Mouse (Mus musculus): ENCODE results near the gene Rnf222. TPM values are rescaled to one million over a fixed set of nuclear protein-coding genes. Genes with fewer than 3 reads are reported as not detected.

Rnf222 gene
- polyA plus RNA-seq, 1 experiment from 2014 or later, result 0.10 TPM

DNA sequence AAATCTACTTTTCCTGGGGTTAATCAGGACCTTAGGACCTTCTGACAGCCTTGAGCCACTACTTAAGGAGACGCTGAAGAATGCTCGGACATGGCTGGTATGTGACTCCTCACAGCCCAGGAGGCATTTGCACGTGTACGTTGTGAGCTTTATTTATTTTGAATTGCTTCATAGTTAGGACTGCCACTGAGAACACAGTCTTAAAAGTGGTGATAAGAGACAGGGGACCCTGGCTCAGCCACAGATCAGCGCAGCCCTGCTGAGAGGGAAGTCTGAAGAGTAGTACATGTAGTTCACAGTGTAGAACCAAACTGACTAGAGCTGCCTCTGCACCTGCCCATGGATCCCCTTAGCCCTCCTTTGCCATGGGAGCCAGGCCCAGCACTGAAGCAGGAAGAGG lies 3.5 kb downstream of the Rnf222 start:
- 80% methylated on average over 5 of the region's 5 CpGs for WGBS
- no peaks in the 10 kb centered on the region for H3K27me3 ChIP-seq
- no peak overlapping the region for H3K4me3 ChIP-seq
- H3K9me3 ChIP-seq, result no peaks in the 10 kb centered on the region
- H3K9ac ChIP-seq (replicated peaks), result no peak overlapping the region
- no peaks in the 10 kb centered on the region for H3K36me3 ChIP-seq
- H3K4me1 ChIP-seq, result 0 out of 2 replicates have a peak, but pooled peaks cover 3% of the 10 kb centered on the region
- no peak overlapping the region for H3K4me2 ChIP-seq (replicated peaks)
- ATAC-seq (ENCODE audit: low FRiP score, low read depth), result no peak
- no peak overlapping the region for H3K27ac ChIP-seq (replicated peaks)

DNA sequence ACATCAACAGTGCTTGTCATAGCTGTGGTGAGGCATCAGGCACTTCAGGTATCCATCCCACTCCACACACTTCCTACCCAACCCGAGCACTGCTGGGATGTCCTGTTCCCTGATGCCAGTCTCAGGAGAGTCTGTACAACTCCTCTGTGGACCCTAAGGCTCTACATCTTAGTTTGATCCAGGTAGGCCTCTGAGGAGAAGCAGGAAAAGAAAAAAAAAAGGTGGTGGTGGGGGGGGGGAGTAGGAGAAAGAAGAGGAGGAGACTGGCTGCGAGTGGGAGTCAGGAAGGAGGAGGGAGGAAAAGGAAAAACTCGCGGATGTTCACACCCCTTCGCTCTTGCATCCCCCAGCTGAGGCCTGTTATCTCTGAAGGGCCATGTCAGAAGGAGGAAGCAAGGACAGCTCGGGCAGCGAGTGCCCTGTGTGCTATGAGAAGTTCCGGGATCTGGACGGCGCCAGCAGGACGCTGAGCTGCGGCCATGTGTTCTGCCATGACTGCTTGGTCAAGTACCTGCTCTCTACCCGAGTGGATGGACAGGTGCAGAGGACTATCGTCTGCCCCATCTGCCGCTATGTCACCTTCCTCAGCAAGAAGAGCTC lies 4.0 kb downstream of the Rnf222 start:
- no peak for ATAC-seq (ENCODE audit: low FRiP score, low read depth)
- H3K4me3 ChIP-seq, result no peak overlapping the region
- no peaks in the 10 kb centered on the region for H3K36me3 ChIP-seq
- no peaks in the 10 kb centered on the region for H3K27me3 ChIP-seq
- no peak overlapping the region for H3K27ac ChIP-seq (replicated peaks)
- WGBS, result 80% methylated on average over 15 of the region's 15 CpGs
- no peak overlapping the region for H3K9ac ChIP-seq (replicated peaks)
- no peaks in the 10 kb centered on the region for H3K9me3 ChIP-seq
- no peak overlapping the region for H3K4me2 ChIP-seq (replicated peaks)
- 0 out of 2 replicates have a peak, but pooled peaks cover 3% of the 10 kb centered on the region for H3K4me1 ChIP-seq

- H3K27me3 ChIP-seq, result peaks cover 5% of the 10 kb centered on the region; the same call in 1 of the 2 replicates
- no peak overlapping the region for H3K4me3 ChIP-seq
- no peak overlapping the region for H3K9ac ChIP-seq (replicated peaks)
- WGBS, result 71% methylated on average over 12 of the region's 12 CpGs
- ATAC-seq (ENCODE audit: low FRiP score, low read depth), result no peak
- H3K4me2 ChIP-seq (replicated peaks), result no peak overlapping the region
- H3K27ac ChIP-seq (replicated peaks), result no peak overlapping the region
- H3K4me1 ChIP-seq, result no peaks in the 10 kb centered on the region
- H3K9me3 ChIP-seq, result 0 out of 2 replicates have a peak, but pooled peaks cover 2% of the 10 kb centered on the region
- H3K36me3 ChIP-seq, result no peaks in the 10 kb centered on the region
These were observed 5.6 kb downstream of the Rnf222 start for GRCm38 (mm10) chr11:68893911-68894464.

DNA sequence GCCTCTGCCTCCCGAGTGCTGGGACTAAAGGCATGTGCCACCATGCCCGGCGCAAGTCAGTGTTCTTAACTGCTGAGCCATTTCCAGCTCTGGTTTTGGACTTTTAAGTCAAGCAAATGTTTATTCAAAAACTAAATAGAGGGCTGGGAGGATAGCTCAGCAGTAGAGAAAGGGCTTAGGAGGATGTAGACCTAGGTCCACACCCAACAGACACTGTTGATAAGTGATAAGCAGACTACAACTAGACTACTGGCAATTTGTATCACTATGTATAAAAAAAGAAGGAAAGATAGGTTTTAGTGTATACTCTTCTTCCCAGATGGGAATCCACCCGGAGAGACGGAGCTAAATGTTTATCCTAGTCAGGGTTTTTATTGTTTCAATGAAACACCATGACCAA lies 7.9 kb downstream of the Rnf222 start:
- Histone ChIP-seq H3K4me3 (no peak overlapping the region), H3K27ac (replicated peaks) (no peak overlapping the region)
- 96% methylated on average over 5 of the region's 5 CpGs for WGBS

GRCm38 (mm10) chr11:68897120-68897519 lies 8.8 kb downstream of the Rnf222 start:
- Histone ChIP-seq H3K27ac (replicated peaks) (no peak overlapping the region), H3K9me3 (0 out of 2 replicates have a peak, but pooled peaks cover 2% of the 10 kb centered on the region), H3K27me3 (peaks cover 13% of the 10 kb centered on the region; the same call in 1 of the 2 replicates), H3K9ac (replicated peaks) (no peak overlapping the region), H3K4me3 (no peak overlapping the region), H3K4me1 (0 out of 2 replicates have a peak, but pooled peaks cover 5% of the 10 kb centered on the region), H3K4me2 (replicated peaks) (no peak overlapping the region), H3K36me3 (no peaks in the 10 kb centered on the region)
- 56% methylated on average over 4 of the region's 4 CpGs for WGBS
- no peak for ATAC-seq (ENCODE audit: low FRiP score, low read depth)

More for the DNA sequence above, 7.9 kb downstream of the Rnf222 start:
- peaks cover 13% of the 10 kb centered on the region; the same call in 1 of the 2 replicates for H3K27me3 ChIP-seq
- no peak overlapping the region for H3K9ac ChIP-seq (replicated peaks)
- H3K36me3 ChIP-seq, result no peaks in the 10 kb centered on the region
- 0 out of 2 replicates have a peak, but pooled peaks cover 5% of the 10 kb centered on the region for H3K4me1 ChIP-seq
- ATAC-seq (ENCODE audit: low FRiP score, low read depth), result no peak
- 0 out of 2 replicates have a peak, but pooled peaks cover 2% of the 10 kb centered on the region for H3K9me3 ChIP-seq
- H3K4me2 ChIP-seq (replicated peaks), result no peak overlapping the region

- no peak for ATAC-seq (ENCODE audit: low FRiP score, low read depth)
- Histone ChIP-seq H3K4me2 (replicated peaks) (no peak overlapping the region), H3K9ac (replicated peaks) (no peak overlapping the region), H3K27ac (replicated peaks) (no peak overlapping the region), H3K9me3 (0 out of 2 replicates have a peak, but pooled peaks cover 2% of the 10 kb centered on the region), H3K4me1 (peaks cover 11% of the 10 kb centered on the region), H3K4me3 (no peak overlapping the region), H3K27me3 (peaks cover 13% of the 10 kb centered on the region; the same call in 1 of the 2 replicates), H3K36me3 (peaks cover 2% of the 10 kb centered on the region)
- WGBS, result 73% methylated on average over 6 of the region's 6 CpGs
These were observed 9.5 kb downstream of the Rnf222 start for GRCm38 (mm10) chr11:68897838-68898237.

DNA sequence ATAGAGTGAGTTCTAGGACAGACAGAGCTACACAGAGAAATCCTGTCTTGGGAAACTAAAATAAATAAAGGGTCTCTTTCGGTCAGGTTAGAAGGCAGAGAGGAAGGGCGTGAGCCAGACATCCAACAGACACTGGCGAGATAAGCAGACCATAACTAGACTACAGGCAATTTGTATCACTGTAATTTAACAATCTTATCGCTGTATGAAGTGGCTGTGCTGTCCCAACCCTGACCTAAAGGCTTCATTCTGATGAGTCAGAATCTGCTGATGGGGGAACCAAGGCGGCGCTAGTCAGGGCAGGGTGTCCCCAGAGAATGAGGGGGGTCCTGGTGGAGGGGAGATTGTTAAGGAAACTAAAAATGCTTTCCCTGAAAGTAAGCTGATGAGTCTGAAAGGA lies 10.4 kb downstream of the Rnf222 start:
- H3K27me3 ChIP-seq, result peaks cover 13% of the 10 kb centered on the region; the same call in 1 of the 2 replicates
- no peak overlapping the region for H3K4me3 ChIP-seq
- 91% methylated on average over 6 of the region's 6 CpGs for WGBS
- H3K36me3 ChIP-seq, result peaks cover 11% of the 10 kb centered on the region
- H3K9me3 ChIP-seq, result 0 out of 2 replicates have a peak, but pooled peaks cover 2% of the 10 kb centered on the region
- no peak for ATAC-seq (ENCODE audit: low FRiP score, low read depth)
- H3K27ac ChIP-seq (replicated peaks), result no peak overlapping the region
- no peak overlapping the region for H3K9ac ChIP-seq (replicated peaks)
- H3K4me1 ChIP-seq, result peaks cover 14% of the 10 kb centered on the region
- no peak overlapping the region for H3K4me2 ChIP-seq (replicated peaks)

GRCm38 (mm10) chr11:68899815-68900214 lies 11.5 kb downstream of the Rnf222 start:
- no peak for ATAC-seq (ENCODE audit: low FRiP score, low read depth)
- WGBS, result 87% methylated on average over 8 of the region's 8 CpGs
- no peak overlapping the region for H3K4me2 ChIP-seq (replicated peaks)
- no peak overlapping the region for H3K27ac ChIP-seq (replicated peaks)
- H3K4me3 ChIP-seq, result no peak overlapping the region
- H3K36me3 ChIP-seq, result peaks cover 22% of the 10 kb centered on the region
- H3K4me1 ChIP-seq, result peaks cover 14% of the 10 kb centered on the region
- H3K27me3 ChIP-seq, result peaks cover 13% of the 10 kb centered on the region; the same call in 1 of the 2 replicates
- 0 out of 2 replicates have a peak, but pooled peaks cover 2% of the 10 kb centered on the region for H3K9me3 ChIP-seq
- H3K9ac ChIP-seq (replicated peaks), result no peak overlapping the region

GRCm38 (mm10) chr11:68900519-68901350 lies 12.4 kb downstream of the Rnf222 start:
- H3K9ac ChIP-seq (replicated peaks), result no peak overlapping the region; the same call in 1 of the 2 replicates
- H3K27ac ChIP-seq (replicated peaks), result no peak overlapping the region
- H3K9me3 ChIP-seq, result 0 out of 2 replicates have a peak, but pooled peaks cover 2% of the 10 kb centered on the region
- peaks cover 14% of the 10 kb centered on the region for H3K4me1 ChIP-seq
- H3K36me3 ChIP-seq, result peaks cover 31% of the 10 kb centered on the region
- peak overlapping the region; percentile 60 for H3K4me2 ChIP-seq (replicated peaks)
- peaks cover 13% of the 10 kb centered on the region; the same call in 1 of the 2 replicates for H3K27me3 ChIP-seq
- peak overlapping the region; percentile 72 for H3K4me3 ChIP-seq
- WGBS, result 26% methylated on average over 31 of the region's 31 CpGs
- peak; percentile 45 for ATAC-seq (ENCODE audit: low FRiP score, low read depth)

DNA sequence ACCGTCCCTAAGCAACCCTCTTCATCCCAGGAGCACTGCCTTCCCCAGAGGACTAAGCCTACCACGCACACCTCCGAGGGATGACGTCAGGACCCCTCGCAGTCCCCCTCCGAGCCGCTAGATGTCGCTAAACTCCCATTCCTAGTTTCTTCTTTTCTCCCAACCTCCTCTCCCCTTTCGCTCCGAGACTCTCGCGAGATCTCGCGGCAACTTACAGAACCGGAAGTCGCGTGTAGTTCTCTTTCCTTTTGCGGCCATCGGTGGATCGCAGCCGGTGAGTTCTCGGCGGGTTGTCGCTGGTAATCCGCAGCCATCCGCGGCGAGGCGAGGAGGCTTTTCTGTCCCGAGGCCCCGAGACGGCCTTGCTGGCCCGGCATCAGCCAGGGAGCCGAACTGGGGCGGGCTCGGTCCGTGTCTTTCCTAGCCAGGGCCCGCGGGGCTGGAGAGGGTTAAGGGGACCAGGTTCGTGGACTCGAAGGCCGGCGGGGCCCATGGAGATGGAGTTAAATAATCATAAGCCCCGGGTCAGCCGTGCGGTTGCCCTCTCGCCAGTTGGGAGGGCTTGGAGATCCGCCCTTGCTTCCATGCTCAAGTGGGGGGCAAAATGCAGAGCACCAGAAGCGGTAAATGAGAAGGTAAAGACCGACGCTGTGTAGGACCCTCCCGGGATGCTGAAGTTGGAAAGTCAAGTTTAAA lies 13.1 kb downstream of the Rnf222 start, which contains the start of gene Rpl26:
Gene Rpl26 (plus strand): TSS at position 233 of the 696 bp plus-strand sequence.
- peaks cover 13% of the 10 kb centered on the region; the same call in 1 of the 2 replicates for H3K27me3 ChIP-seq
- H3K9me3 ChIP-seq, result 0 out of 2 replicates have a peak, but pooled peaks cover 2% of the 10 kb centered on the region
- H3K36me3 ChIP-seq, result peaks cover 39% of the 10 kb centered on the region
- under 1% methylated on average over 52 of the region's 52 CpGs for WGBS
- peak within 1 kb of the TSS; percentile 72 for H3K4me3 ChIP-seq
- peaks cover 14% of the 10 kb centered on the region for H3K4me1 ChIP-seq
- H3K4me2 ChIP-seq (replicated peaks), result peak within 1 kb of the TSS; percentile 77
- peak within 1 kb of the TSS; percentile 94 for H3K27ac ChIP-seq (replicated peaks)
- H3K9ac ChIP-seq (replicated peaks), result peak within 1 kb of the TSS; percentile 89
- ATAC-seq (ENCODE audit: low FRiP score, low read depth), result peak; percentile 90

DNA sequence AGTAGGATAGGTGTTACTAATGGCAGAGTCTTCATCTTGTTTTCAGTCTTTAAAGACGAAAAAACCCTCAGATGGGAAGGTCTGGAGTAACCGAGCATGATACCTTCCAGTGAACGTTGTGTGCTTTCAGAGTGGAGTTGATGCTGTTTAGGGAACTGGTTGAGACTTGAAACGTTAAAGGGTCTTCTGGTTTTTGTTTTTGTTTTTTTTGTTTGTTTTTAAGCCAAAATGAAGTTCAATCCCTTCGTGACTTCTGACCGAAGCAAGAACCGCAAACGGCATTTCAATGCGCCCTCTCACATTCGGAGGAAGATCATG lies 13.7 kb downstream of the Rnf222 start:
- Histone ChIP-seq H3K4me1 (peaks cover 14% of the 10 kb centered on the region), H3K36me3 (peaks cover 44% of the 10 kb centered on the region), H3K4me2 (replicated peaks) (peak overlapping the region; percentile 77), H3K4me3 (peak overlapping the region; percentile 72), H3K9me3 (0 out of 2 replicates have a peak, but pooled peaks cover 2% of the 10 kb centered on the region), H3K27ac (replicated peaks) (peak overlapping the region; percentile 94), H3K27me3 (peaks cover 13% of the 10 kb centered on the region; the same call in 1 of the 2 replicates), H3K9ac (replicated peaks) (peak overlapping the region; percentile 89)
- WGBS, result under 1% methylated on average over 10 of the region's 10 CpGs
- ATAC-seq (ENCODE audit: low FRiP score, low read depth), result no peak
